Mouse (Mus musculus): ENCODE results near the gene Spaca4. TPM values are rescaled to one million over a fixed set of nuclear protein-coding genes. Genes with fewer than 3 reads are reported as not detected.

Gene Spaca4
- total RNA-seq (2021) (not detected), polyA plus RNA-seq (2012; rRNA removed) (not detected in 2 replicates)
- long read RNA-seq, result 0 reads

- no peak for DNase-seq
Observed at GRCm38 (mm10) chr7:45725713-45726112, at the start of gene Spaca4. TSS of gene Spaca4 (minus strand) at chr7:45725813.

GRCm38 (mm10) chr7:45775237-45775636 is 49.6 kb upstream of the Spaca4 start:
- no peak for DNase-seq

GRCm38 (mm10) chr7:45771101-45771500 is 45.5 kb upstream of the Spaca4 start:
- no peak for DNase-seq

- no peak for DNase-seq
Observed at GRCm38 (mm10) chr7:45770427-45771082, 44.9 kb upstream of the Spaca4 start.

DNA sequence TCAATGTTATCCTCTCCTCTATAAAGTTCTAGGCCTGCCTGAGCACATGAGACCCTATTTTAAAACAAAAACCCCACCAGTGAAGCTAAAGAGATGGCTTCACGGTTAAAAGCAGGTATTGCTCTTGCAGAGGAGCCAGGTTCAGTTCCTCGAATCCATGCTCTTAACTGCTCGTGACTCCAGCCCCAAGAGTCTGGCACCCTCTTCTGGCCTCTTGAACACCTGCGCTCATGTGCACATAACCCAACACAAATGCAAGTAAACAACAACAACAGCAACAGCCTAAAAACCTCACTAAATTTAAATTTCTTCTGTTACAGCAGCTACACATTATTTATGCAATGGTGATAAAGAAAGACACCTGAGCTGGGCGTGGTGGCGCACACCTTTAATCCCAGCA is 41.9 kb upstream of the Spaca4 start:
- no peak for DNase-seq

DNA sequence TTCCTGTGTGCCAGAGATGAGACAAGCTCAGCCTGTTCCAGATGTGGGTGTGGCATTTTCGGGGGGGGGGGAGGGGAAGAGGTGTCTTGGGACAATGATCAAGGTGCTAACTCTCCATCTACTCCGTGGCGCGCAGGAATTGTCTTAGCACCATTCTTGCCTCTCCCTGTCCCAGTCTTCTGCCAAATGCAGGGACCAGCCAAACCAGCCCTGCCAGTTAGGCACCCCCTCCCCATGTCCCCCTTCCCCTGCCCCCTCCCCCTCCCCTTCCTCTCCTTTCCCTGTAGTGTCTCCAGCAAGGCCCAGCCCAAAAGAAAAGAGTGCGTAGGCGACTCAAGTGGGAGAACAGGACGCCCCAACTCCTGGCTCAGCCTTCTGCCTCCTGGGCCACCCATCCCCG is 41.2 kb upstream of the Spaca4 start:
- DNase-seq, result no peak

GRCm38 (mm10) chr7:45765995-45766394 is 40.4 kb upstream of the Spaca4 start:
- no peak for DNase-seq

DNA sequence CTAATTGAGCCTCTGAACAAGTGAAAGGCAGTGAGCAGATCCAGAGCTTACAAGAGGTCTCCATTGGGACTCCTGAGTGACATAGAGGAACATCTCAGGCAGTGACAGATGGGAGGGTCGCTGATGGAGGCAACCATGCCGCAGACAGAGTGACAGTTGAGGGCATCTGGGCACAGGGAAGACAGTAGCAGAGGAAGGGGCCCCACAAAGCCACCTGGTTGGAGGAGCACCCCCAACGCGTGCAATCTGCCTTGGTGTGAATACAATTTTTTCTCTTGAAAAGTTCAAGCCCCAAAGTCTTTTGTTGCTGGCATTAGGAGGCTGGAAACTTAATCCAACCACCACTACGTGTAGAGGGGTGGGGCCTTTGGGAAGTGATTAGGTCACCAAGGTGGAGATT is 34.5 kb upstream of the Spaca4 start:
- no peak for DNase-seq

- peak; percentile 21 for DNase-seq
Observed at GRCm38 (mm10) chr7:45759400-45759799, 33.8 kb upstream of the Spaca4 start.

DNA sequence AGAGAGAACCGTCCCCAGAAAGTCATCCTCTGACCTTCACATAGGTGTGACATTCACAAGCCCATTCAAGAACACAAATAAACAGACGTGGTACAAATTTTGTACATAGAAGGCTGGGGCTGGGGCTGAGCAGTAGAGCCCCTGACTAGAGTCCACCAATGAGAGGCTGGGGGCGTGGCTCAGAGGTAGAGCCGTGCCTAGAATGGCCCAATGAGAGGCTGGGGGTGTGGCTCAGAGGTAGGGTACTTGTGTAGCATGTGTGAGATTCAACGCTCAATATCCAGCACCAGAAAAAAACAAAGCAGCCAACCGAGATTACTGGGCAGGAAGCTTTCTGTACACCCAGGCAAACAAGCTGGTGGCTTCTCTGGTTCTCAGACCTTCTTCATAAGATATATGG is 30.1 kb upstream of the Spaca4 start:
- no peak for DNase-seq

DNA sequence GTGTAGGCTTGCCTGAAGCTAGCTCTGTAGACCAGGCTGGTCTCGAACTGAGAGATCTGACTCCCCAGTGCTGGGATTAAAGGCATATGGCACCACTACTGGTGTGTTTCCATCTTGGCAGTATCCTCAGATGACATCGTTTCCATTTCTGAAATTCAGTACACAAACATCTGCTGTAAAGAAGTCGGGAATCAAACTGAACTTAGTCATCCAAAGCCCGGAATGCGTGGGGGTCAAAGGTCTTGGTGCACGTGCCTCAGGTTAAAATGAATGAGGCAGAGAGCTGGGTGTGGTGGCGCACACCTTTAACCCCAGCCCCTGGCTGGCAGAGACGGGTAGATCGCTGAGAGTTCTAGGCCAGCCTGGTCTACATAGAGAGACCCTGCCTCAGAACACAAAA is 24.5 kb upstream of the Spaca4 start:
- no peak for DNase-seq

DNA sequence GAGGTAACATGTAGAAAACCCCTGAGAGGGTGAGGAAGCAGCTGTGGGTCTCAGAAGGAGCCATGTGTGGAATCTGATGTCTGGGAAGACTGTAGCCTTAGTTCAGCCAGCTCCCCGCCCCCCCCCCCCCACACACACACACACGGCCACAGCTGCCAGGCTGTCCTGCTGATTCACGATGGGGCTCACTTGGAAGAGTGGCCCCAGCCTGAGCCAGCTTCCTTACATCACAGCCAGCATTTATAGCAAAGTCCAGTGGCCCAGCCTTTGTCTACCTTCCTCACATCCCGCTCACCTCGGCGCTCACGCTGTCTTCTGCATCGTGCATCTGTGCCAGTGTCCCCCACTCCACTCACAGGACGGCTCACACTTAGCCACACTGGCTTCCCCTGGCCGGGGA is 23.8 kb upstream of the Spaca4 start:
- DNase-seq, result peak; percentile 45

GRCm38 (mm10) chr7:45748110-45748509 is 22.5 kb upstream of the Spaca4 start:
- no peak for DNase-seq

DNA sequence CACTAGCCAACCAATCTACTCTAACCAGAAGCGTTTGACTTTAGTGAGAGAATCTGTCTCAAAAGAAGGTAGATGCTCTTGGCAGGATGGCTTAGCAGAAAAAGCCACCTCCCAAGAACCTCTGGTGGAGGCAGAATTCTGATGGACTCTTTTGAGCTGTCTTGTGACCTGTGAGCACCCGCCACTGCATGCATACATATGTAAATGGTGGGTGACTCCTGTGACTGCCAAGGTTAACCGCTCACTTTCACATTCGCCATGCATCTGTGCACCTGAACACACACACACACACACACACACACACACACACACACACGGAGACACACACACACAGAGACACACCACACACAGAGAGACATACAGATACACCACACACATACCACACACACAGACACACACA is 21.8 kb upstream of the Spaca4 start:
- no peak for DNase-seq

DNA sequence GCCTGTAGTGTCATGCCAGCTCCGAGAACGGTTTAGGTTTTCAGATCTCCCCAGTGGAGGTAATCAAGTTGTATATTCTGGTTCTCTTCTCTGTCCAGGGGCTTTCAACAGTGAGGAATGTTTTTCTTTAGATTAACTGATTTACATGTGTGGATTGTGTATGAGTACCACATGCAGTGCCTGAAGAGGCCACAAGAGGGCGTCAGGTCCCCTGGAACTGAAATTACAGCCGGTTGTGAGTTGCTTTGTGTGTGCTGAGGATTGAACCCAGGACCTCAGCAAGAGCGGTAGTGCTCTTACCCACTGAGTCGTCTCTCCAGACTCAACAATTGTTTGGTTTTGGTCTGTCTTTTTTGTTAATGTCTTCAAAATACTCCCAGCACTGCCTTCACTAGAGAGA is 20.9 kb upstream of the Spaca4 start:
- DNase-seq, result no peak

- DNase-seq, result peak; percentile 60
Observed at GRCm38 (mm10) chr7:45744387-45744786, 18.8 kb upstream of the Spaca4 start.

DNA sequence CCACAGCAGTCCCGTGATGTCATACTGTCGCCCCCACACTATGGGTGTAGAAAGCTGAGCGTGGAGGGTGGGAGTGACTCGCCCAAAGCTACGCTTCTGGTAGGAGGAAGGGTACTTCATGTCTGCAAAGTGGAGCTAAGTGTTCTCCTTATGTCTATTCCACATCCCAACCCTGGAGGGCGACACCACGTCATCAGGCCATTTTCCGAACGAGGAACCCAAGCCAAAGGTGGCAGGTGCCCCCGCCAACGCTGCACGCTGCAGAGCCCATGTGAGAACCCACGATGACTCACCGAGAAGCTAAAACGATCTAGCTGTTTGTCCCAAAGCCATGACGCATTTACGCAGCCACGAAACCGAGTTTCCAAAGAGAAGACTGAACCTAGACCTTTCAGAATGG is 16.7 kb upstream of the Spaca4 start:
- DNase-seq, result peak; percentile 41

DNA sequence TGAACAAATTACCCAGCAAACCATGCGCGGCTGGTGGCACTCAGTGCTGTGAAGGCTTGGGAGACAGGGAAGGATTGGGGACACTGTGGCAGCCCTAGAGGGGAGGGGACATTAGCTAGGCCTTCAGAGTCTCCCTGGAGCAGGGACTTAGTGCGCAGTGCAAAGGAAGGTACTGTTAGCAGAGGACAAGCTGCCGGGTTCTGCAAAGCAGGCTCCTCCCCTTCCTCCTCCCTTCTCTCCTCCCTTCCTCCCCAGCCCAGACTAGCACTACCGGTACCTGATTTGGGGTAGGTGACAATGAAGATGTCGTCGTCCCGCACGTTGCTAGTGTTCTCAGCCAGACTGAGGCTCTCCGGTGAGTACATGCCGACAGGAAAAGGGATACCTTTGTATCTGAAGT is 16.2 kb upstream of the Spaca4 start:
- no peak for DNase-seq

GRCm38 (mm10) chr7:45741308-45741707 is 15.7 kb upstream of the Spaca4 start:
- no peak for DNase-seq

GRCm38 (mm10) chr7:45739820-45740219 is 14.2 kb upstream of the Spaca4 start:
- no peak for DNase-seq

DNA sequence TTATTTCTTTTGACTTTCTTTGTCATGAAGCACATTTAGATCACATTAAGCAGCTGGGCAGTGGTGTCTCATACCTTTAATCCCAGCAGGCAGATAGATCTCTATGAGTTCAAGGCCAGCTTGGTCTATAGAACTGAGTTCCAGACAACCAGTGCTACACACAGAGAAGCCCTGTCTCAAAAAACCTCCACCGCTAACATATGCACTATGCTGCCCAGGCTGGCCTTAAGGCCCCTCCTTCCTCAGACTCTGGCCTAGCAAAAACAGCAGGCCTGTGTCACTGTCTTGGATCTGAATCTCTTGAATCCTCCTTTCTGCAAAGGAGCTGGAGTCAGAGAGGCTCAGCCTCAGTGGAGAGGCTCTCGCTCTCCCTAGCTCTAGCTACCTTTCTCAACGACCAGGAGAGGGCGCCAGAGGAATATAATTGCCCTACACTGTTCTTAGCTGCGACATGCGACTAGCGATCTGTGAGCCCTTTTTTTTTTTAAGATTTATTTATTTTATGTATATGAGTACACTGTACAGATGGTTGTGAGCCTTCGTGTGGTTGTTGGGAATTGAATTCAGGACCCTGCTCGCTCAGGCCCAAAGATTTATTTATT is 13.7 kb upstream of the Spaca4 start:
- peak; percentile 75 for DNase-seq

- no peak for DNase-seq
Observed at GRCm38 (mm10) chr7:45733477-45733876, 7.9 kb upstream of the Spaca4 start.

DNA sequence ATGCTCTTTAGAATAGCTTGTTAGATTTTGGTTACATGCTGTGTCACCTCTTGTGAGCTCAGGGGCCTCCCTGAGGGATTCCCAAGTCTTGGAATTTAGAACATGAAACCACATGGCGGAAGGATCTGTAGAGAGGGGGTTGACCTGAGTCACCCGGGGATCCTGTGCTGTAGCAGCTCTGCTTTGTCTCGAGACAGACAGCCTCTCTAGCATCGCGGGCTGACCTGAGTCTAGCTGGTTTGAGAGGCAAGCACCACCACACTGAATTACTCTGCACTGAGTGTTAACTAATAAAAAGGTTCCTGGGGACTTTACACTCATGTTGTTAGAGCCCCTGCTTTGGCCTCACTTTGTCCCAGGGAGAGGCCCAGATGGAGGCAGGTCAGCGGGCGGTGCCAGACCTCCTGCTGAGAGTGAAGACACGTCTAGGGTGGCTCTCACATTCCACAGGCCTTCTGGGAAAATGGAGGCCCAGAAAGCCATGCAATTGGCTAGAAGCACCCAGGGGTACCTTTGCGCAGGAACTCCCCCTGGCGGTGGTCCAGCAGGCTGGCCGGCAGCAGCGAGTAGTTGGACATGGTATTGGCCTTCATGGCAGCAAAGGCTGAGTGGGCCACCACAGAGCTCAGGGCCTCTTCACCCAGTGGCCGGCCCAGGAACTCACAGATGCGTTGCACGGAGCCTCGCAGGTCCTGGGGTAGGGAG is 5.3 kb upstream of the Spaca4 start:
- DNase-seq, result peak; percentile 43

GRCm38 (mm10) chr7:45727625-45728024 is 2.0 kb upstream of the Spaca4 start:
- DNase-seq, result no peak

Data from adrenal gland, adult 2 months (tissue).